Mouse (Mus musculus) hindbrain, embryonic 12.5 days (tissue): ENCODE data around the gene Slc9a2. TPM values are rescaled to one million over a fixed set of nuclear protein-coding genes. Genes with fewer than 3 reads are reported as not detected.

ENCODE experiments used
- ATAC-seq: fragments of 200-750 bp; cut with Nextera tagmentation; 2 replicates; pipeline ENCODE4 v1.8.0; 2017; ENCODE audit warnings: moderate TSS enrichment; ENCODE audit not compliant: low FRiP score
- H3K27ac ChIP-seq: fragments of 300-500 bp; sonication (generic); 2 replicates; pipeline ENCODE4 v1.5.1; 2016; ENCODE audit warnings: mild to moderate bottlenecking
- H3K27me3 ChIP-seq: fragments of 300-500 bp; sonication (generic); 2 replicates; pipeline ENCODE4 v1.6.1; 2016; ENCODE audit warnings: mild to moderate bottlenecking
- H3K36me3 ChIP-seq: fragments of 300-500 bp; sonication (generic); 2 replicates; pipeline ENCODE4 v1.6.1; 2016; ENCODE audit warnings: mild to moderate bottlenecking
- H3K4me1 ChIP-seq: fragments of 300-500 bp; sonication (generic); 2 replicates; pipeline ENCODE4 v1.6.1; 2016
- H3K4me2 ChIP-seq: fragments of 300-500 bp; sonication (generic); replicated peaks from 2 replicates; pipeline ENCODE4 v1.6.1; 2016; ENCODE audit warnings: mild to moderate bottlenecking
- H3K4me3 ChIP-seq: fragments of 300-500 bp; sonication (generic); 2 replicates; pipeline ENCODE4 v1.5.1; 2016; ENCODE audit warnings: mild to moderate bottlenecking
- H3K9ac ChIP-seq: fragments of 300-500 bp; sonication (generic); 2 replicates; pipeline ENCODE4 v1.6.1; 2016; ENCODE audit warnings: mild to moderate bottlenecking, moderate library complexity
- H3K9me3 ChIP-seq: fragments of 300-500 bp; sonication (generic); replicated peaks from 2 replicates; pipeline ENCODE4 v1.6.1; 2016; ENCODE audit warnings: mild to moderate bottlenecking
- WGBS: fragments of 180-500 bp; shearing (Covaris S2); methylation state at CpG from one replicate; pipeline ENCODE4 v1.1.7; 2016; 5-methylcytosine and 5-hydroxymethylcytosine counted together
- polyA plus RNA-seq: library from polyadenylated mRNA; unstranded; fragments of >200 nt; fragmentation: Nextera tagmentation; extraction: Ambion mirVana; gene quantifications from 2 replicates; pipeline ENCODE4 v1.2.1, GENCODE M21; 2016

The Slc9a2 gene
- polyA plus RNA-seq, 1 experiment from 2014 or later: 0.13 TPM

GRCm38 (mm10) chr1:40797348-40797747 lies 117.0 kb downstream of the Slc9a2 start:
- H3K9ac ChIP-seq: no peak overlapping the region
- no peak overlapping the region for H3K4me2 ChIP-seq
- no peak for ATAC-seq
- H3K4me1 ChIP-seq: no peaks in the 10 kb centered on the region
- WGBS: 16% methylated on average over 5 of the region's 5 CpGs
- no peaks in the 10 kb centered on the region for H3K36me3 ChIP-seq
- H3K27ac ChIP-seq: no peak overlapping the region
- H3K4me3 ChIP-seq: no peak overlapping the region
- H3K27me3 ChIP-seq: no peaks in the 10 kb centered on the region
- H3K9me3 ChIP-seq: no peaks in the 10 kb centered on the region

GRCm38 (mm10) chr1:40799121-40799520 lies 118.7 kb downstream of the Slc9a2 start:
- Histone ChIP-seq H3K9me3 (no peaks in the 10 kb centered on the region), H3K27me3 (no peaks in the 10 kb centered on the region), H3K4me1 (no peaks in the 10 kb centered on the region), H3K9ac (no peak overlapping the region), H3K36me3 (no peaks in the 10 kb centered on the region), H3K4me2 (no peak overlapping the region), H3K27ac (no peak overlapping the region), H3K4me3 (no peak overlapping the region)
- ATAC-seq: no peak
- 89% methylated on average over 8 of the region's 8 CpGs for WGBS

GRCm38 (mm10) chr1:40800908-40801307 lies 120.5 kb downstream of the Slc9a2 start:
- no peak for ATAC-seq
- Histone ChIP-seq H3K36me3 (no peaks in the 10 kb centered on the region), H3K9ac (no peak overlapping the region), H3K4me3 (no peak overlapping the region), H3K4me1 (no peaks in the 10 kb centered on the region), H3K27ac (no peak overlapping the region), H3K9me3 (no peaks in the 10 kb centered on the region), H3K4me2 (no peak overlapping the region), H3K27me3 (no peaks in the 10 kb centered on the region)
- WGBS: 88% methylated on average over 5 of the region's 5 CpGs

- H3K4me2 ChIP-seq: no peak overlapping the region
- WGBS: 28% methylated on average over 3 of the region's 3 CpGs
- no peak overlapping the region for H3K27ac ChIP-seq
Measured at GRCm38 (mm10) chr1:40802759-40803158, 122.4 kb downstream of the Slc9a2 start.

GRCm38 (mm10) chr1:40804118-40804517 lies 123.7 kb downstream of the Slc9a2 start:
- no peaks in the 10 kb centered on the region for H3K27me3 ChIP-seq
- 80% methylated on average over 12 of the region's 12 CpGs for WGBS
- no peaks in the 10 kb centered on the region for H3K36me3 ChIP-seq
- ATAC-seq: no peak
- no peak overlapping the region for H3K9ac ChIP-seq
- H3K4me3 ChIP-seq: no peak overlapping the region
- no peaks in the 10 kb centered on the region for H3K9me3 ChIP-seq
- H3K4me1 ChIP-seq: no peaks in the 10 kb centered on the region
- H3K27ac ChIP-seq: no peak overlapping the region
- no peak overlapping the region for H3K4me2 ChIP-seq

More at GRCm38 (mm10) chr1:40802759-40803158, 122.4 kb downstream of the Slc9a2 start:
- H3K9ac ChIP-seq: no peak overlapping the region
- H3K4me3 ChIP-seq: no peak overlapping the region
- H3K9me3 ChIP-seq: no peaks in the 10 kb centered on the region
- no peak for ATAC-seq
- H3K36me3 ChIP-seq: no peaks in the 10 kb centered on the region
- no peaks in the 10 kb centered on the region for H3K4me1 ChIP-seq
- H3K27me3 ChIP-seq: no peaks in the 10 kb centered on the region

GRCm38 (mm10) chr1:40805351-40805750 lies 125.0 kb downstream of the Slc9a2 start, which contains the start of gene Tmem182:
Gene Tmem182 (plus strand): TSS chr1:40805601.
- no peak for ATAC-seq
- Histone ChIP-seq H3K4me1 (no peaks in the 10 kb centered on the region), H3K9ac (no peak within 1 kb of the TSS), H3K27ac (no peak within 1 kb of the TSS), H3K4me3 (no peak within 1 kb of the TSS), H3K9me3 (no peaks in the 10 kb centered on the region), H3K27me3 (no peaks in the 10 kb centered on the region), H3K4me2 (no peak within 1 kb of the TSS), H3K36me3 (no peaks in the 10 kb centered on the region)
- WGBS: 73% methylated on average over 9 of the region's 9 CpGs

- no peaks in the 10 kb centered on the region for H3K9me3 ChIP-seq
- no peak overlapping the region for H3K27ac ChIP-seq
- H3K9ac ChIP-seq: no peak overlapping the region
- H3K36me3 ChIP-seq: no peaks in the 10 kb centered on the region
- no peaks in the 10 kb centered on the region for H3K27me3 ChIP-seq
- no peak overlapping the region for H3K4me2 ChIP-seq
- no peak overlapping the region for H3K4me3 ChIP-seq
- no peaks in the 10 kb centered on the region for H3K4me1 ChIP-seq
- 92% methylated on average over 11 of the region's 11 CpGs for WGBS
- ATAC-seq: no peak
Measured at GRCm38 (mm10) chr1:40805891-40806290, 125.5 kb downstream of the Slc9a2 start.

GRCm38 (mm10) chr1:40808643-40809042 lies 128.3 kb downstream of the Slc9a2 start:
- 85% methylated on average over 3 of the region's 3 CpGs for WGBS

GRCm38 (mm10) chr1:40815071-40815845 lies 134.9 kb downstream of the Slc9a2 start:
- no peak for ATAC-seq
- H3K4me3 ChIP-seq: no peak overlapping the region
- WGBS: 67% methylated on average over 16 of the region's 16 CpGs
- H3K36me3 ChIP-seq: no peaks in the 10 kb centered on the region
- H3K27ac ChIP-seq: no peak overlapping the region
- H3K4me2 ChIP-seq: no peak overlapping the region
- H3K9ac ChIP-seq: no peak overlapping the region
- no peaks in the 10 kb centered on the region for H3K9me3 ChIP-seq
- H3K4me1 ChIP-seq: 0 out of 2 replicates have a peak, but pooled peaks cover 3% of the 10 kb centered on the region
- H3K27me3 ChIP-seq: no peaks in the 10 kb centered on the region

More at GRCm38 (mm10) chr1:40808643-40809042, 128.3 kb downstream of the Slc9a2 start:
- Histone ChIP-seq H3K4me1 (no peaks in the 10 kb centered on the region), H3K9me3 (no peaks in the 10 kb centered on the region), H3K36me3 (no peaks in the 10 kb centered on the region), H3K4me2 (no peak overlapping the region), H3K27me3 (no peaks in the 10 kb centered on the region), H3K4me3 (no peak overlapping the region), H3K9ac (no peak overlapping the region), H3K27ac (no peak overlapping the region)
- ATAC-seq: no peak

Other genes with a start within 250 kb of the Slc9a2 start
- not detected in 2 replicates for gene Il18r1, start 215.0 kb upstream of the Slc9a2 start, polyA plus RNA-seq
- 0.12 and 0.16 TPM in 2 replicates for gene Il18rap, start 165.2 kb upstream of the Slc9a2 start, polyA plus RNA-seq
- 0.26 TPM in 1 of 2 replicates, not detected in the other for gene Slc9a4, start 100.5 kb upstream of the Slc9a2 start, polyA plus RNA-seq
- 4.7 and 5.0 TPM in 2 replicates for gene Mfsd9, start 110.1 kb downstream of the Slc9a2 start, polyA plus RNA-seq
- gene Tmem182, start 125.0 kb downstream of the Slc9a2 start, polyA plus RNA-seq: 0.10 and 0.30 TPM in 2 replicates